Mouse (Mus musculus): ENCODE data around the gene Nudt2.
A peak's percentile ranks its signal among the peaks of the same experiment; 100 is the strongest.
"Not testable (repeated sequence)": the region's sequence is repeated elsewhere in the genome, so short reads cannot be mapped to it uniquely, and the experiment has no call there.

Gene Nudt2

GRCm38 (mm10) chr4:41464345-41465286 is at the start of gene Nudt2, which contains the start of gene Kif24:
Nudt2 (plus strand) TSS chr4:41465151.
Kif24 (minus strand) TSS chr4:41464887.
- peak; percentile 97 to 98 for DNase-seq (ENCODE audit: low spot score in 2 of 2)

- no peak for DNase-seq (ENCODE audit: low spot score in 2 of 2)
Measured at GRCm38 (mm10) chr4:41416966-41417365, 48.0 kb upstream of the Nudt2 start.

- DNase-seq (ENCODE audit: low spot score in 2 of 2) = no peak
Measured at GRCm38 (mm10) chr4:41438931-41439330, 26.0 kb upstream of the Nudt2 start.

- DNase-seq (ENCODE audit: low spot score in 2 of 2) = no peak
Measured at GRCm38 (mm10) chr4:41442790-41443302, 22.1 kb upstream of the Nudt2 start.

- DNase-seq (ENCODE audit: low spot score in 2 of 2) = no peak
Measured at GRCm38 (mm10) chr4:41447595-41447994, 17.4 kb upstream of the Nudt2 start.

GRCm38 (mm10) chr4:41460690-41461089 is 4.3 kb upstream of the Nudt2 start:
- no peak for DNase-seq (ENCODE audit: low spot score in 2 of 2)

- not testable (repeated sequence) for DNase-seq (ENCODE audit: low spot score in 2 of 2)
Measured at GRCm38 (mm10) chr4:41463051-41463738, 1.8 kb upstream of the Nudt2 start.

- DNase-seq (ENCODE audit: low spot score in 2 of 2) = no peak
Measured at GRCm38 (mm10) chr4:41465287-41465665, 325 bp downstream of the Nudt2 start.

- DNase-seq (ENCODE audit: low spot score in 2 of 2) = peak; percentile 45 to 55
Measured at GRCm38 (mm10) chr4:41468396-41469080, 3.6 kb downstream of the Nudt2 start.

- DNase-seq (ENCODE audit: low spot score in 2 of 2) = no peak
Measured at GRCm38 (mm10) chr4:41469199-41469598, 4.2 kb downstream of the Nudt2 start.

- no peak for DNase-seq (ENCODE audit: low spot score in 2 of 2)
Measured at GRCm38 (mm10) chr4:41470051-41470683, 5.2 kb downstream of the Nudt2 start.

- peak; percentile 42 to 45 for DNase-seq (ENCODE audit: low spot score in 2 of 2)
Measured at GRCm38 (mm10) chr4:41470684-41471383, 5.9 kb downstream of the Nudt2 start.

- DNase-seq (ENCODE audit: low spot score in 2 of 2) = no peak
Measured at GRCm38 (mm10) chr4:41471384-41471689, 6.4 kb downstream of the Nudt2 start.

- DNase-seq (ENCODE audit: low spot score in 2 of 2) = no peak
Measured at GRCm38 (mm10) chr4:41477648-41478160, 12.8 kb downstream of the Nudt2 start.

- no peak for DNase-seq (ENCODE audit: low spot score in 2 of 2)
Measured at GRCm38 (mm10) chr4:41478751-41479455, 14.0 kb downstream of the Nudt2 start.

- DNase-seq (ENCODE audit: low spot score in 2 of 2) = no peak
Measured at GRCm38 (mm10) chr4:41479456-41479804, 14.5 kb downstream of the Nudt2 start.

- no peak for DNase-seq (ENCODE audit: low spot score in 2 of 2)
Measured at GRCm38 (mm10) chr4:41480254-41480653, 15.3 kb downstream of the Nudt2 start.

- DNase-seq (ENCODE audit: low spot score in 2 of 2) = no peak
Measured at GRCm38 (mm10) chr4:41481601-41482017, 16.7 kb downstream of the Nudt2 start.

GRCm38 (mm10) chr4:41492951-41493350 is 28.0 kb downstream of the Nudt2 start:
- DNase-seq (ENCODE audit: low spot score in 2 of 2) = no peak

- DNase-seq (ENCODE audit: low spot score in 2 of 2) = no peak
Measured at GRCm38 (mm10) chr4:41493464-41494116, 28.6 kb downstream of the Nudt2 start.
